Mouse (Mus musculus) lung, postnatal 0 days (tissue): ENCODE data around the gene Kpna4. TPM values are rescaled to one million over a fixed set of nuclear protein-coding genes. Genes with fewer than 3 reads are reported as not detected.

ENCODE experiments used
- ATAC-seq: fragments of 200-750 bp; cut with Nextera tagmentation; 2 replicates; pipeline ENCODE4 v1.8.0; 2017; ENCODE audit warnings: moderate library complexity
- DNase-seq: peaks from one replicate; pipeline ENCODE4 v3.0.0-alpha.2; 2016; ENCODE audit warnings: low spot score
- H3K27ac ChIP-seq: fragments of 300-500 bp; sonication (generic); 2 replicates; pipeline ENCODE4 v1.5.1; 2014; ENCODE audit warnings: antibody characterized with exemption, mild to moderate bottlenecking, low read length, mixed read lengths
- H3K27me3 ChIP-seq: fragments of 300-500 bp; sonication (generic); replicated peaks from 2 replicates; pipeline ENCODE4 v1.6.1; 2014; ENCODE audit warnings: low read length, mixed read lengths; ENCODE audit not compliant: insufficient read depth
- H3K36me3 ChIP-seq: fragments of 300-500 bp; sonication (generic); 2 replicates; pipeline ENCODE4 v1.6.1; 2014; ENCODE audit warnings: low read length, mixed read lengths; ENCODE audit not compliant: insufficient read depth
- H3K4me1 ChIP-seq: fragments of 300-500 bp; sonication (generic); 2 replicates; pipeline ENCODE4 v1.6.1; 2014; ENCODE audit warnings: antibody characterized with exemption, low read depth, low read length, mixed read lengths; ENCODE audit not compliant: insufficient read depth
- H3K4me2 ChIP-seq: fragments of 300-500 bp; sonication (generic); replicated peaks from 2 replicates; pipeline ENCODE4 v1.6.1; 2014; ENCODE audit warnings: low read depth, mild to moderate bottlenecking, low read length, moderate library complexity, mixed read lengths
- H3K4me3 ChIP-seq: fragments of 300-500 bp; sonication (generic); 2 replicates; pipeline ENCODE4 v1.5.1; 2014; ENCODE audit warnings: low read depth, low read length
- H3K9ac ChIP-seq: fragments of 300-500 bp; sonication (generic); replicated peaks from 2 replicates; pipeline ENCODE4 v1.6.1; 2014; ENCODE audit warnings: low read depth, mild to moderate bottlenecking
- H3K9me3 ChIP-seq: fragments of 300-500 bp; sonication (generic); 2 replicates; pipeline ENCODE4 v1.6.1; 2016; ENCODE audit warnings: low read length, mixed read lengths
- CTCF ChIP-seq: IDR thresholded peaks from 2 replicates; pipeline ENCODE4 v1.5.1; 2016; ENCODE audit warnings: antibody characterized with exemption, mild to moderate bottlenecking
- EP300 ChIP-seq: IDR thresholded peaks from 2 replicates; pipeline ENCODE4 v1.6.1; 2016; ENCODE audit warnings: antibody characterized with exemption, mild to moderate bottlenecking, control low read depth
- WGBS: fragments of 180-500 bp; shearing (Covaris S2); extraction: QIAGEN DNeasy Blood & Tissue Kit; methylation state at CpG from one replicate; pipeline ENCODE4 v1.1.7; 2014; 5-methylcytosine and 5-hydroxymethylcytosine counted together
- polyA plus RNA-seq: library from polyadenylated mRNA; unstranded; fragments of >200 nt; fragmentation: Nextera tagmentation; extraction: Ambion mirVana; gene quantifications from 2 replicates; pipeline ENCODE4 v1.2.1, GENCODE M21; 2015

Gene Kpna4
- polyA plus RNA-seq, 1 experiment from 2014 or later: 24.3 TPM

DNA sequence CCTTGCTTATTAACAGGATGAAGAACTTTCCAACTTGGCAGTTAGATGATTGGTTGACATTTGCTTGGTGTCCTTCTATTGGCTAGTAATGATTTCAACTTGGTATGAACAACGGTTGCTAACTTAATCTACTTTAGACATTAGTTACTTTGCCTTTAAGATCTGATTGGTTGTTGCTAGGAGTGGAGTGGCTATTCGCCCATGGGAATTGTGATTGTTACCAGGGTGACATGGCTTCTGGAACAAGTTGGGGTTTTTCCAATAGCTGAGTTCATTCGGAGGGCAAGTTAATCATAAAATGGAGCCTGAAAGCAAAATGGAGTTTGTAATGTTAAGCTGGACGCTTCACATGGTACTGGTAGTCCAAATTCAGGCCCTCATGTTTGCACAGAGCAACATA, 13.9 kb upstream of the Kpna4 start:
- H3K9ac ChIP-seq: no peak overlapping the region
- H3K27ac ChIP-seq: no peak overlapping the region
- ATAC-seq: no peak
- no peak overlapping the region for H3K4me3 ChIP-seq
- no peak for TF ChIP-seq EP300
- no peak for TF ChIP-seq CTCF
- no peaks in the 10 kb centered on the region for H3K4me1 ChIP-seq
- no peak for DNase-seq
- 50% methylated on average over 4 of the region's 4 CpGs for WGBS
- H3K27me3 ChIP-seq: no peaks in the 10 kb centered on the region
- H3K36me3 ChIP-seq: no peaks in the 10 kb centered on the region
- H3K4me2 ChIP-seq: no peak overlapping the region
- H3K9me3 ChIP-seq: no peaks in the 10 kb centered on the region

DNA sequence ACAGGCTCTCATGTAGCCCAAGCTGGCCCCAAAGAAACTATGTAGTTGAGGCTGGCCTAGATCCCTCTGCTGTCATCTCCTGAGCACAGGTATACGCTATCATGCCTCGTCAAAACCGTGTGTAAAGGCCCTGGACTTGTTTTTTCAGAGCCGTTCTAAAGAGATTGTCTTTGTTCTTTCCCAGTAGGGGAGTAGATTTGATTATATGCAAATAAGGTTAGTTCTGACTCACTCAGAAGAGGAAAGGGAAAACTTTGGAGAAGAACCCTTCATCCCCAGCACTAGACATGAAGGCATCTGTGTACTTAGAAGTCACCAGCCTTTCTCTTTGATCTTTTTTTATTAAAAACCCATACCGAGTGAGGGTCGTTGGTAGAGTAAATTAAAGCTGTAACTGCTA, 9.1 kb upstream of the Kpna4 start:
- WGBS: 71% methylated on average over 6 of the region's 6 CpGs
- Histone ChIP-seq H3K27ac (no peak overlapping the region), H3K27me3 (no peaks in the 10 kb centered on the region), H3K4me1 (no peaks in the 10 kb centered on the region), H3K4me2 (no peak overlapping the region), H3K4me3 (no peak overlapping the region), H3K36me3 (no peaks in the 10 kb centered on the region), H3K9ac (no peak overlapping the region), H3K9me3 (no peaks in the 10 kb centered on the region)
- no peak for DNase-seq
- TF ChIP-seq EP300 (no peak), CTCF (no peak)
- no peak for ATAC-seq

DNA sequence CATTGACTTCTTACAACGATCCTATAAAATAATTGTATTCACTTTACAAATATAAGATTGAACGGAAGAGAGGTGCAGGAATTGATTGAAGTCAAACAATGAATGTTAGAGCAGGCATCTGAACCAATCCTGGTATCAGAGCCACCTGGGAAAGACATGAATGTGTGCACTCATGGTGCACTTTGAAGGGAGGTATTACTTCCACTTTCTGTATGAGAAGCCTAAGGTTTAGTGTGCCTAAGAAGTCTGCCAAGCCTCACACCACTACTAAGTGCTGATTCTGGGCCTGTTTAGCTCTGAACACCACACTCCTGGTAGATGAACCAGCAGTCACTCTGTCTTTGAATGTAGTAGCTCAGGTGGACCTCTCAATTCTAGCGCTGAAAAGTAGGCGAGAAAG, 4.1 kb upstream of the Kpna4 start:
- no peak for TF ChIP-seq EP300
- TF ChIP-seq CTCF: no peak
- H3K27me3 ChIP-seq: no peaks in the 10 kb centered on the region
- no peaks in the 10 kb centered on the region for H3K9me3 ChIP-seq
- H3K27ac ChIP-seq: no peak overlapping the region
- no peak overlapping the region for H3K4me2 ChIP-seq
- no peak overlapping the region for H3K4me3 ChIP-seq
- DNase-seq: no peak
- H3K36me3 ChIP-seq: no peaks in the 10 kb centered on the region
- WGBS: 82% methylated on average over 4 of the region's 4 CpGs
- ATAC-seq: no peak
- no peaks in the 10 kb centered on the region for H3K4me1 ChIP-seq
- no peak overlapping the region for H3K9ac ChIP-seq

GRCm38 (mm10) chr3:69127693-69128092, 780 bp upstream of the Kpna4 start:
- no peaks in the 10 kb centered on the region for H3K4me1 ChIP-seq
- ATAC-seq (no peak), DNase-seq (no peak)
- peak overlapping the region; percentile 94 for H3K4me3 ChIP-seq
- TF ChIP-seq CTCF (no peak), EP300 (no peak)
- H3K27me3 ChIP-seq: no peaks in the 10 kb centered on the region
- peak overlapping the region; percentile 99 for H3K27ac ChIP-seq
- H3K36me3 ChIP-seq: no peaks in the 10 kb centered on the region
- whole genome bisulfite sequencing: 8% methylated on average over 9 of the region's 9 CpGs
- H3K4me2 ChIP-seq: peak overlapping the region; percentile 73
- H3K9ac ChIP-seq: 0 out of 2 replicates have a peak overlapping the region, but pooled peaks have one; percentile 95
- H3K9me3 ChIP-seq: no peaks in the 10 kb centered on the region

DNA sequence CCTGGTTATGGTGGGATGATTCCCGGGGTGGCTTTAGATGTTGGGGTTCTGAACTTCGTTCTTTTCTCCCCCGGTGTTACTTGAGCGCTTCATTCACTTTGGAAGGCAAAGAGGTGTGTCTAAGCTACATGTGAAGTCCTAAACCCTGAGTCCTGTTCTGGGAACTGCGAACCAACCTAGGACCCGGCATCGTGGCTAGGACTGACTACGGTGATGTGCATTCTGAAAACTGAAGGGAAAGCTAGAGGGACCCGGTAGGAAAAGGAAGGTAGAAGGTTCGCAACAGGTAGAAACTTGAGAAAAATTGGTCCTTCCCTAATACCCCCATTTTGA, 399 bp upstream of the Kpna4 start:
- H3K9ac ChIP-seq: peak overlapping the region; percentile 95; the same call in 1 of the 2 replicates
- no peaks in the 10 kb centered on the region for H3K27me3 ChIP-seq
- H3K36me3 ChIP-seq: no peaks in the 10 kb centered on the region
- ATAC-seq (peak; percentile 32), DNase-seq (no peak)
- peak overlapping the region; percentile 94 for H3K4me3 ChIP-seq
- no peak for TF ChIP-seq CTCF
- 0 out of 2 replicates have a peak, but pooled peaks have one; percentile 1 for TF ChIP-seq EP300
- 1% methylated on average over 8 of the region's 10 CpGs for WGBS
- no peaks in the 10 kb centered on the region for H3K4me1 ChIP-seq
- H3K4me2 ChIP-seq: peak overlapping the region; percentile 73
- no peaks in the 10 kb centered on the region for H3K9me3 ChIP-seq
- H3K27ac ChIP-seq: peak overlapping the region; percentile 99

- H3K9ac ChIP-seq: peak overlapping the region; percentile 95
- TF ChIP-seq EP300 (no peak), CTCF (peak; percentile 45)
- H3K36me3 ChIP-seq: no peaks in the 10 kb centered on the region
- H3K4me3 ChIP-seq: peak overlapping the region; percentile 94
- H3K27me3 ChIP-seq: no peaks in the 10 kb centered on the region
- peak overlapping the region; percentile 65 for H3K4me2 ChIP-seq
- peak overlapping the region; percentile 99 for H3K27ac ChIP-seq
- H3K4me1 ChIP-seq: no peaks in the 10 kb centered on the region
- peak; percentile 64 for DNase-seq
- WGBS: under 1% methylated on average over 25 of the region's 35 CpGs
- no peak for ATAC-seq
- no peaks in the 10 kb centered on the region for H3K9me3 ChIP-seq
Measured at GRCm38 (mm10) chr3:69125891-69126508, 913 bp downstream of the Kpna4 start.
